Mouse (Mus musculus): ENCODE results near the gene Thra. TPM values are rescaled to one million over a fixed set of nuclear protein-coding genes. Genes with fewer than 3 reads are reported as not detected.

Thra gene
- polyA plus RNA-seq, 1 experiment from 2014 or later, result 46.8 TPM

DNA sequence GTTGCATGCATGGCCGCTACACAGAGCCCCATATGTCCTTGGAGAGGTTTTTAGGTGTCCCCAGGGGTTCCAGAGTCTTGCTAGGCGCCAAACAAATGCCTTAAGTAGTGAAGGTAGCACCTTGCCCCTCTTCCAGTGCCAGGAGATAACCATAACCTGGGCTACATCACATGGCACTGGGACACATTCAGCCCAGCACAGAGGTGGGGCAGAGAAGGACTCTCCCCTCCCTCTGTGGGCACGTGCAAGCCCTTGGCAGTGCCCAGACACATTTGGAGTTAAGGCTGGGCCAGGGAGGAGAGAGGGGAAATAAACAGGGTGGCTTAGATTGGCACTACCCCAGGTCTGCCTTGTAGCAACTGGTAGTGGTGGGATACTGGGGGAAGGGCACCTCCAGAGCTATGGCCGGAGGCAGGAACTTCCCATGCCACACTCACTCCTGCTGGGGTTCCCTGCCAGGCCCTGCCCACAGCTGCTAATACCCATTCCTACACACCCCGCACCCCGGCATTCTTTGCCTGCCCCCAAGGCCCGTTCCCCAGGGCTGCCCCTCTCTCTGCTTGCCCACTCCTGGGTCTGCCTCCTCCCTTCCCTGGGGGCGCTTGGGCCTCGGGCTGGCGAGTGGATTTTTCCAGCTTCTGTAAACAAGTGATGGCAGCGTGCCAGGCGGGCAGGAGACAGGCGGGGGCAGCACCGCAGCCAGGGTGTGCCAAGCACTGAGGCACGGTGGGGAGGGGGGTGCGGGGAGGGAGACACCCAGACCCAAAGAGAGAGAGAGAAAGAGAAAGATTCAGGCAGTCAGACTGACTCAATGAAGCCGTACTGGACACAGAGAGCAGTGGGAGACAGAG is 10.1 kb downstream of the Thra start:
- H3K27ac ChIP-seq (ENCODE audit: low read depth), result peak overlapping the region; percentile 87
- peak overlapping the region; percentile 50 for H3K4me2 ChIP-seq
- H3K9me3 ChIP-seq (ENCODE audit: low read depth, low read length), result no peaks in the 10 kb centered on the region
- TF ChIP-seq CTCF (IDR thresholded peaks at IDR 0.05; ENCODE audit: low read depth), result no peak
- 0 out of 2 replicates have a peak overlapping the region, but pooled peaks have one; percentile 3 for H3K4me3 ChIP-seq (ENCODE audit: low read depth, low read length)
- no peaks in the 10 kb centered on the region for H3K27me3 ChIP-seq (ENCODE audit: insufficient read depth, low read length)
- peak overlapping the region; percentile 42 for H3K9ac ChIP-seq
- peaks cover 75% of the 10 kb centered on the region for H3K4me1 ChIP-seq (ENCODE audit: insufficient read depth)
- WGBS, result 16% methylated on average over 17 of the region's 17 CpGs
- ATAC-seq (ENCODE audit: insufficient read depth) (peak; percentile 26), DNase-seq (peak; percentile 78)
- H3K36me3 ChIP-seq (ENCODE audit: insufficient read depth), result peaks cover 22% of the 10 kb centered on the region; the same call in 1 of the 2 replicates

DNA sequence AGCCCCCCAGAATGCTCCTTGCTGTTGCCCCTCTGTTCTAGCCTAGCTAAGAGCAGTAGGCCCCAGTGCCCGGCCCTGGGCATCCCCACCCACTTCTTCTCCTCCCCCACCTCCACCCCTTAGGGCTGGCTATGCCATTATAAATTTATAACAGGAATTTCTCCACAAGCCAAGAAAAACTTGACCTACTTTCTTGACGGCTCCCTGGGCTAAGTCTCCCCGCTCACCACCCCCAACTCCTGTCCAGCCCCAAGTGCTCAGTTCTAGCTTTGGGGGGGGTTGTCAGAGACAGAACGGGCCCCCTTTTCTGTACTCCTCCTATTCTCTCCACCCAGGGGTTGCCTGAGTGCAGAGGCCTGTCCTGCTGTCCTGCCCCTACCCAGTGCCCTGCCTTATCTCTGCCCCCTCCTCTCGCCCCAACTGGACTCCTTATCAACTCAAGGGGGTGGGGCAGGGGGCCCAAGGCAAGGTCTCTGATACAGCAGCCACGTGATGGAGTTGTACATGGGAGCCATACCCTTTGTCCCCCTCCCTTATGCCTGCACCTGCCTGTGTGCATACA is 10.9 kb downstream of the Thra start:
- ATAC-seq (ENCODE audit: insufficient read depth), result peak; percentile 36
- peak; percentile 27 for DNase-seq

DNA sequence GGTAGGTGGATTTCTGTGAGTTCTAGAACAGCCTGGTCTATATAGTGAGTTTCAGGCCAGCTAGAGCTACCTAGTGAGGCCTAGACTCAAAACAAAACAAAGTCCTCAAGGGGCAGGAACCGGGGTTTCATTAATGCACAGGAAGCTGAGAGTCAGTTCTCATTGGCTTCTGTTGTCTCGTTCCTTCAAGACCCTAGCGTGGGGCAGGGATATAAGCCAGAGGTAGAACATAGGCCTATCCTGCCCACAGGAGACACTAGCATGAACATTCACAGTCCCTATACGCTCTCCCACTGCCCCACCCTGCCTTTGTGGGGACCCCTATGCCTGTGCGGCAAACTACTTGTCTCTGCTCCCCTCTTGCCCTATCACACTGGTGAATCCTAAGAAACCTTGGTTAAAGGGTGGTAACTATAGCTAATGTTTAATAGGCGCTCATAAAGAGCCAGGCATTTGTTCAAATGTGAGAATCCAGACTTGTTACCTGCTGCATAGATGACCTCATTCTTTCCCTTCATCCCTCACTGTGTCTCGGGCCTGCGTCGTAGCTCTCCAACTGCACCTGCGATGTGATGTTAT is 12.2 kb downstream of the Thra start:
- H3K27me3 ChIP-seq (ENCODE audit: insufficient read depth, low read length), result no peaks in the 10 kb centered on the region
- WGBS, result 74% methylated on average over 10 of the region's 10 CpGs
- ATAC-seq (ENCODE audit: insufficient read depth) (no peak), DNase-seq (no peak)
- 0 out of 2 replicates have a peak overlapping the region, but pooled peaks have one; percentile 3 for H3K9ac ChIP-seq
- H3K4me3 ChIP-seq (ENCODE audit: low read depth, low read length), result no peak overlapping the region
- peaks cover 56% of the 10 kb centered on the region for H3K4me1 ChIP-seq (ENCODE audit: insufficient read depth)
- peak overlapping the region; percentile 25; the same call in 1 of the 2 replicates for H3K27ac ChIP-seq (ENCODE audit: low read depth)
- no peak overlapping the region for H3K4me2 ChIP-seq
- no peak for TF ChIP-seq CTCF (IDR thresholded peaks at IDR 0.05; ENCODE audit: low read depth)
- H3K36me3 ChIP-seq (ENCODE audit: insufficient read depth), result peaks cover 42% of the 10 kb centered on the region; the same call in 1 of the 2 replicates
- no peaks in the 10 kb centered on the region for H3K9me3 ChIP-seq (ENCODE audit: low read depth, low read length)

More for the DNA sequence above, 10.9 kb downstream of the Thra start:
- peaks cover 29% of the 10 kb centered on the region; the same call in 1 of the 2 replicates for H3K36me3 ChIP-seq (ENCODE audit: insufficient read depth)
- peak overlapping the region; percentile 42 for H3K9ac ChIP-seq
- peak overlapping the region; percentile 87 for H3K27ac ChIP-seq (ENCODE audit: low read depth)
- peak overlapping the region; percentile 50 for H3K4me2 ChIP-seq
- no peak for TF ChIP-seq CTCF (IDR thresholded peaks at IDR 0.05; ENCODE audit: low read depth)
- WGBS, result 12% methylated on average over 6 of the region's 6 CpGs
- H3K27me3 ChIP-seq (ENCODE audit: insufficient read depth, low read length), result no peaks in the 10 kb centered on the region
- H3K9me3 ChIP-seq (ENCODE audit: low read depth, low read length), result no peaks in the 10 kb centered on the region
- peaks cover 68% of the 10 kb centered on the region for H3K4me1 ChIP-seq (ENCODE audit: insufficient read depth)
- 0 out of 2 replicates have a peak overlapping the region, but pooled peaks have one; percentile 3 for H3K4me3 ChIP-seq (ENCODE audit: low read depth, low read length)

DNA sequence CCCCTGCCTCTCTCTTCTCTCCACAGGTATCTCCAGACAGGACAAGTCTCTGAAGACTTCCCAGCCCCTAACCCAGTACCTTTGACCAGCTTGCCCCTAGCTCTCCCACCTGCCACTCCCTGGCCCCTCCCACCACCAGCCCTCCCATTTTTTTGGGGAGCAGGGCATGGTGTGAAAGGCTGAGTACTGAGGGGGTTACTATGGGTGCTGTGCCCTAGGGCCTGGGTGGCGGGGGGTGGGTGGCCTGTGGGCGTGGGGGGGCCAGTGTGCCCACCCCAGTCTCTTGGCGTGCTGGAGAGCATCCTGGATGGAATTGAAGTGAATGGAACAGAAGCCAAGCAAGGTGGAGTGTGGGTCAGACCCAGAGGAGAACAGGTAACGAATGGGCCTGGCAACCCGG is 12.8 kb downstream of the Thra start:
- H3K4me1 ChIP-seq (ENCODE audit: insufficient read depth), result peaks cover 50% of the 10 kb centered on the region
- H3K27ac ChIP-seq (ENCODE audit: low read depth), result 0 out of 2 replicates have a peak overlapping the region, but pooled peaks have one; percentile 63
- no peak overlapping the region for H3K4me3 ChIP-seq (ENCODE audit: low read depth, low read length)
- no peaks in the 10 kb centered on the region for H3K9me3 ChIP-seq (ENCODE audit: low read depth, low read length)
- no peak overlapping the region for H3K9ac ChIP-seq
- DNase-seq (no peak), ATAC-seq (ENCODE audit: insufficient read depth) (no peak)
- WGBS, result 90% methylated on average over 5 of the region's 5 CpGs
- H3K36me3 ChIP-seq (ENCODE audit: insufficient read depth), result peaks cover 44% of the 10 kb centered on the region; the same call in 1 of the 2 replicates
- H3K27me3 ChIP-seq (ENCODE audit: insufficient read depth, low read length), result no peaks in the 10 kb centered on the region
- H3K4me2 ChIP-seq, result no peak overlapping the region
- TF ChIP-seq CTCF (IDR thresholded peaks at IDR 0.05; ENCODE audit: low read depth), result no peak

DNA sequence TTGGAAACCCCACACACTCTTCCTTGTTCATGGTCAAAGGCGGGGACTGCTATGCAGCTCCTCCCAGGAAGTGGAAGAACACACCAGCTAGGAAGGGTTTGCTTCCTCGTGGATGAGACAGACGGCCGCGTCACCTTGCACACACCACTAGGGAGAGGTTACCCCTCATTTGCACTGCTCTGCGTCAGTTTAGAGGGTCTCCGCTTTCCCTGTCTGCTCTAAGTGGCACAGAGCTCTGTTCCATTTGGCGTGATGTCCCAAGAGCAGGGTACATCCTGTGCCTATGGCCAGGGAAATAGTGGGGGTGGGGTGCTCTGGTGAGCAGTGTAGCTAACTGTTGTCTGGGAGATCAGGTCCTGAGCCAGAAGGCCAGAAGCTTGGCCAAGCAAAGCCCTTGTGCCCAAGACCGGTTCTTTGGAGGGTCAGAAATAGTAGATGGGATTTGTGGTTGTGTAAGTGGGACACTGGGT is 13.7 kb downstream of the Thra start:
- ATAC-seq (ENCODE audit: insufficient read depth) (no peak), DNase-seq (no peak)
- Histone ChIP-seq H3K4me3 (ENCODE audit: low read depth, low read length) (no peak overlapping the region), H3K27ac (ENCODE audit: low read depth) (peak overlapping the region; percentile 63; the same call in 1 of the 2 replicates), H3K9me3 (ENCODE audit: low read depth, low read length) (no peaks in the 10 kb centered on the region), H3K27me3 (ENCODE audit: insufficient read depth, low read length) (no peaks in the 10 kb centered on the region), H3K9ac (no peak overlapping the region; the same call in 1 of the 2 replicates), H3K36me3 (ENCODE audit: insufficient read depth) (peaks cover 51% of the 10 kb centered on the region; the same call in 1 of the 2 replicates), H3K4me2 (0 out of 2 replicates have a peak overlapping the region, but pooled peaks have one; percentile 6), H3K4me1 (ENCODE audit: insufficient read depth) (peaks cover 41% of the 10 kb centered on the region)
- no peak for TF ChIP-seq CTCF (IDR thresholded peaks at IDR 0.05; ENCODE audit: low read depth)
- 55% methylated on average over 9 of the region's 9 CpGs for WGBS

DNA sequence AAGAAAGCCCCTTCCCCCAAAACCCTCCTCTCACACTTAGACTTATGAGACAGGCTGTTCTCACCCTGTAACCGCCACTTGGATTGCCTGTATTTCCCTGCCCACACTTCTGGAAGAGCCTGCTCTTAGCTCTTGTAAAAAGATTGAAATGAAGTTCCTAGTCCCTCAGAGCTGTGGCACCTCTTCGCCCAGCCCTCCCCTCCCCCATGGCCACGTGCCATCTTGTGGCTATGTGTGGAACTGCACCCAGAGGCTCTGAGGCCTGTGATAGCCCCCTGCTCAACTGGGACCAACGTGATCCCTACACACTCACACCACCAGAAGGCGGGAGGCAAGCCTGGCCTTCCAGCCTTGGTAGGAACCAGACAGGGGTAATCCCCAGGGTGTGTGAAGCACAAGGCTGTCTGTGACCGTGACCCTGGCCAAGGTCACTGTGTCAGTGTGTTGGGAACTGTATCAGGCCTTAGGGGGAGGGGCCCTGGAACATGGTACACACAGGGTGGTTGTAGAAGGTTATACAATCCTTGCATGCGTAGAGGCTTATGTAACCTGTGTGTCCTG is 14.3 kb downstream of the Thra start:
- H3K4me3 ChIP-seq (ENCODE audit: low read depth, low read length), result no peak overlapping the region
- H3K4me2 ChIP-seq, result 0 out of 2 replicates have a peak overlapping the region, but pooled peaks have one; percentile 6
- ATAC-seq (ENCODE audit: insufficient read depth) (peak; percentile 39), DNase-seq (peak; percentile 82)
- peak overlapping the region; percentile 63 for H3K27ac ChIP-seq (ENCODE audit: low read depth)
- peaks cover 36% of the 10 kb centered on the region for H3K4me1 ChIP-seq (ENCODE audit: insufficient read depth)
- no peaks in the 10 kb centered on the region for H3K27me3 ChIP-seq (ENCODE audit: insufficient read depth, low read length)
- H3K9me3 ChIP-seq (ENCODE audit: low read depth, low read length), result no peaks in the 10 kb centered on the region
- H3K9ac ChIP-seq, result peak overlapping the region; percentile 15
- peak; percentile 99 for TF ChIP-seq CTCF (IDR thresholded peaks at IDR 0.05; ENCODE audit: low read depth)
- peaks cover 52% of the 10 kb centered on the region; the same call in 1 of the 2 replicates for H3K36me3 ChIP-seq (ENCODE audit: insufficient read depth)
- WGBS, result 23% methylated on average over 7 of the region's 7 CpGs

All from lung, embryonic 14.5 days (tissue).